Mouse (Mus musculus) hindlimb bud, embryonic 11.5 days (tissue): ENCODE data around the gene Gm8720.
"Not testable (repeated sequence)": the region's sequence is repeated elsewhere in the genome, so short reads cannot be mapped to it uniquely, and the experiment has no call there.

Experiments
- DNase-seq: peaks from one replicate; pipeline ENCODE4 v3.0.0-alpha.2; 2012; ENCODE audit warnings: low read depth, low spot score; ENCODE audit errors: extremely low spot score

Gm8720 gene

DNA sequence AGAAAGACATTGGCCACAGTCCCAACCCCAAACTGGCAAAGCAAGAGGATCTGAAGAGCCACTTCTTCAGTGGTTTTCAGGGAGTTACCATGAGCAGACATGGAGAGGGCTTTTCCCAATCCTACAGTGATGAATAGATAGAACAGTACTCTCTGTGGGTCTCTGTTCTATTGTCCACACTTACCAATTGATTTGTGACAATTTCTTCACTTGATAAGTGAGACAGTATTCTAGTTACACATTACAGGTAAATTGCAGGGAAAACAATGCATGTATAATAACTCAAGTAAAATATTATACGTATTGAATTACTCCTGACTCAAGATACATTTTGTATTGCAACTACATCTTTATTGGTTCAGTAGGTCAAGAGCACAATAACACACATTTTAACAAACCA, at the start of gene Gm8720:
Gene Gm8720, minus strand, starts transcription at position 101 of the 400 bp plus-strand sequence.
- not testable (repeated sequence) for DNase-seq

DNA sequence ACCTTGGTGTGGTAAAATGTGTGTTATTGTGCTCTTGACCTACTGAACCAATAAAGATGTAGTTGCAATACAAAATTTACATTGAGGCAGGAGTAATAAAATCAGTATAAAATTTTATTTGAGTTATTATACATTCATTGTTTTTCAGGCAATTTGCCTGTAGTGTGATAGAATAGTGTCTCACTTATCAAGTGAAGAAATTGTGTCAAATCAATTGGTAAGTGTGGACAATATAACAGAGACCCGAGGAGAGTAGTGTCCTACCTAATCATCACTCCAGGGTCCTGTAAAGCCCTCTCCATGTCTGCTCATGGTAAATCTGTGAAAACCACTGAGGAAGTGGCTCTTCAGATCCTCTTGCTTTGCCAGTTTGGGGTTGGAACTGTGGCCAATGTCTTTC, 12.0 kb downstream of the Gm8720 start, which contains the start of gene Vmn1r163:
Gene Vmn1r163, plus strand, starts transcription at position 301 of the 400 bp plus-strand sequence.
- DNase-seq = not testable (repeated sequence)

DNA sequence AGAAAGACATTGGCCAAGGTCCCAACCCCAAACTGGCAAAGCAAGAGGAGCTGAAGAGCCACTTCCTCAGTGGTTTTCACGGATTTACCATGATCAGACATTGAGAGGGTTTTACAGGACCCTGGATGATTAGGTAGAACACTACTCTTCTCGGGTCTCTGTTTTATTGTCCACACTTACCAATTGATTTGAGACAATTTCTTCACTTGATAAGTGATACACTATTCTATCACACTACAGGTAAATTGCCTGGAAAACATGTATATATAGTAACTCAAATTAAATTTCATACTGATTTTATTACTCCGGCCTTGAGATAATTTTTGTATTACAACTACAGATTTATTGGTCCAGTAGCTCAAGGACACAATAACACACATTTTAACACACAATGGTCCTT, 47.4 kb downstream of the Gm8720 start, which contains the start of gene Gm4216:
Gene Gm4216, minus strand, starts transcription at position 101 of the 400 bp plus-strand sequence.
- not testable (repeated sequence) for DNase-seq
